Mouse (Mus musculus): ENCODE measurements around the gene Selenom. TPM values are rescaled to one million over a fixed set of nuclear protein-coding genes. Genes with fewer than 3 reads are reported as not detected.

Selenom gene
- polyA plus RNA-seq, 1 experiment: 13.8 TPM

DNA sequence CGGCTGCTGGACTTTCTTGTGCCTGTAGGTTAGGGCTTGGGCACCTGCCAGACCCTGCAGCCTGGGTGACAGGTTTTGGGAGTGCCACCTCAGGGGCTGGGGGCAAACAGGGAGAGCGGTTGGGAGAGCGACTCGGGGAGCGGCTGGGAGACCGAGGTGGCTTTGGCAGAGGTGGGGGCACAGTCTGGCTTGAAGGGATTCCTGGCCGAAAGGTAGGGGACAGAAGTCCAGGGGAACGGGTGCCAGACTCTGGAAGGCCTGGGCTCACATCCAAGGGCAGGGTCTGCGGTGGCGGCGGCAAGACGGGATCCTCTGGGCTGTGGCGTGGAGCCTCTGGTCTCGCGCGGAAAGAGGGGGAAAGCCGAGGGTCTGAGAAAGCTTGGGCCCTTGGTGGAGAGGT lies 12.4 kb upstream of the Selenom start:
- Histone ChIP-seq H3K27me3 (ENCODE audit: control insufficient read depth, insufficient read depth, low read length) (no peaks in the 10 kb centered on the region), H3K36me3 (ENCODE audit: control insufficient read depth, insufficient read depth, low read length) (no peaks in the 10 kb centered on the region), H3K4me1 (ENCODE audit: control insufficient read depth, insufficient read depth, low read length) (peaks cover 9% of the 10 kb centered on the region), H3K4me3 (ENCODE audit: control insufficient read depth, low read depth, low read length) (no peak overlapping the region), H3K27ac (ENCODE audit: control insufficient read depth, insufficient read depth, low read depth, low read length) (no peak overlapping the region)
- TF ChIP-seq CTCF (IDR thresholded peaks at IDR 0.05; ENCODE audit: control insufficient read depth, insufficient read depth, insufficient replicate concordance, low read depth, low read length) (no peak), POLR2A (IDR thresholded peaks at IDR 0.05; ENCODE audit: control insufficient read depth, low read depth, low read length) (no peak)

GRCm38 (mm10) chr11:3502459-3503072 lies 11.9 kb upstream of the Selenom start:
- Histone ChIP-seq H3K36me3 (ENCODE audit: control insufficient read depth, insufficient read depth, low read length) (no peaks in the 10 kb centered on the region), H3K4me3 (ENCODE audit: control insufficient read depth, low read depth, low read length) (no peak overlapping the region), H3K27me3 (ENCODE audit: control insufficient read depth, insufficient read depth, low read length) (no peaks in the 10 kb centered on the region), H3K4me1 (ENCODE audit: control insufficient read depth, insufficient read depth, low read length) (peaks cover 9% of the 10 kb centered on the region), H3K27ac (ENCODE audit: control insufficient read depth, insufficient read depth, low read depth, low read length) (no peak overlapping the region)
- TF ChIP-seq POLR2A (IDR thresholded peaks at IDR 0.05; ENCODE audit: control insufficient read depth, low read depth, low read length) (no peak), CTCF (IDR thresholded peaks at IDR 0.05; ENCODE audit: control insufficient read depth, insufficient read depth, insufficient replicate concordance, low read depth, low read length) (no peak)

DNA sequence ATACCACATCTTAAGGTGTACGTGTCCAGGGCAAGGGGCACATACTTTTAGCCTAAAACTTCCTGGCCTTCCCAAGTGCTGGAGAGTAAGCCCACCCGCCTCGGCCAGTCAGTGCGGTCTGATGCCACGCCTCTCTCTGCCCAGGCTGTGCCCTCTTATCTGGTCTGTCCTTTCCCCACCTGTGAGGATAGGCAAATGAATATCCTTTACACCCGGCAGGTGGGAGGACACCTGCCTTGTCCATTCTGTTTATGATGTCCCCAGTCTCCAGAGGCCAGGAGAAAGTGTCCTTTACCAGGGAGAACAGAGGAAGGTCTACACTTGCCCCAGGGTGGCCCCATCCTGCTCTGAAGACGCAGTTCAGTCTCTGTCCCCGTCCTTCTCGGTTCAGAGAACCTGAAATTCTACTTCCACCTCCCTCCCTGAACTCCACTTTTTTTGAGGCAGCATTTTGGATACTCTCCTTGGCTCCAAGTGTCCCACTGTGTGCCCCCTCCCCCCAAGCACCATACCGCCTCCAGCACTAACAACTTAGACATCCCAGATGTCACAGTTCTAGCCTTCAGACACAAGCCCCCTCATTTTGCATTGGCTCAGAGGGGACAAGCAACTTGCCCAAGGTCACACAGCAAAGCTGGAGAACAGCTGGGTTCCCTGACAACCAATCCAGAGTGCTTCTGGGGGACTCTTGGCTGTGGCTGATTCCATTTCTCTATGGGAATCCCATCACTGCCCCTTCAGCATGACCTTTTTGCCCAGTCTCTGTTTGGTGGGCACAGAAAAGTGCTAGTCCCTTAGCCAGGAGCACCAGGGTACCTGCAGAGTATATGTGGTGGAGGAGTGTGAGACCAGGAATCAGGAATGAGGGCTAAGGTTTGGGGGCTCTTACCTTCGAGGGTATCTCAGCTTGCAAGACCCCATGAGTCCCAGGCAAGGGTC lies 10.5 kb upstream of the Selenom start:
- TF ChIP-seq CTCF (IDR thresholded peaks at IDR 0.05; ENCODE audit: control insufficient read depth, insufficient read depth, insufficient replicate concordance, low read depth, low read length) (no peak), POLR2A (IDR thresholded peaks at IDR 0.05; ENCODE audit: control insufficient read depth, low read depth, low read length) (no peak)
- Histone ChIP-seq H3K27me3 (ENCODE audit: control insufficient read depth, insufficient read depth, low read length) (no peaks in the 10 kb centered on the region), H3K4me3 (ENCODE audit: control insufficient read depth, low read depth, low read length) (no peak overlapping the region), H3K27ac (ENCODE audit: control insufficient read depth, insufficient read depth, low read depth, low read length) (no peak overlapping the region), H3K4me1 (ENCODE audit: control insufficient read depth, insufficient read depth, low read length) (peaks cover 9% of the 10 kb centered on the region), H3K36me3 (ENCODE audit: control insufficient read depth, insufficient read depth, low read length) (no peaks in the 10 kb centered on the region)

- no peaks in the 10 kb centered on the region; the same call in 1 of the 2 replicates for H3K4me1 ChIP-seq (ENCODE audit: control insufficient read depth, insufficient read depth, low read length)
- no peaks in the 10 kb centered on the region for H3K36me3 ChIP-seq (ENCODE audit: control insufficient read depth, insufficient read depth, low read length)
- TF ChIP-seq POLR2A (IDR thresholded peaks at IDR 0.05; ENCODE audit: control insufficient read depth, low read depth, low read length): no peak
- TF ChIP-seq CTCF (IDR thresholded peaks at IDR 0.05; ENCODE audit: control insufficient read depth, insufficient read depth, insufficient replicate concordance, low read depth, low read length): no peak
- H3K27me3 ChIP-seq (ENCODE audit: control insufficient read depth, insufficient read depth, low read length): no peaks in the 10 kb centered on the region
- H3K27ac ChIP-seq (ENCODE audit: control insufficient read depth, insufficient read depth, low read depth, low read length): no peak overlapping the region
- no peak overlapping the region for H3K4me3 ChIP-seq (ENCODE audit: control insufficient read depth, low read depth, low read length)
These were observed 6.3 kb upstream of the Selenom start for GRCm38 (mm10) chr11:3508226-3508625.

DNA sequence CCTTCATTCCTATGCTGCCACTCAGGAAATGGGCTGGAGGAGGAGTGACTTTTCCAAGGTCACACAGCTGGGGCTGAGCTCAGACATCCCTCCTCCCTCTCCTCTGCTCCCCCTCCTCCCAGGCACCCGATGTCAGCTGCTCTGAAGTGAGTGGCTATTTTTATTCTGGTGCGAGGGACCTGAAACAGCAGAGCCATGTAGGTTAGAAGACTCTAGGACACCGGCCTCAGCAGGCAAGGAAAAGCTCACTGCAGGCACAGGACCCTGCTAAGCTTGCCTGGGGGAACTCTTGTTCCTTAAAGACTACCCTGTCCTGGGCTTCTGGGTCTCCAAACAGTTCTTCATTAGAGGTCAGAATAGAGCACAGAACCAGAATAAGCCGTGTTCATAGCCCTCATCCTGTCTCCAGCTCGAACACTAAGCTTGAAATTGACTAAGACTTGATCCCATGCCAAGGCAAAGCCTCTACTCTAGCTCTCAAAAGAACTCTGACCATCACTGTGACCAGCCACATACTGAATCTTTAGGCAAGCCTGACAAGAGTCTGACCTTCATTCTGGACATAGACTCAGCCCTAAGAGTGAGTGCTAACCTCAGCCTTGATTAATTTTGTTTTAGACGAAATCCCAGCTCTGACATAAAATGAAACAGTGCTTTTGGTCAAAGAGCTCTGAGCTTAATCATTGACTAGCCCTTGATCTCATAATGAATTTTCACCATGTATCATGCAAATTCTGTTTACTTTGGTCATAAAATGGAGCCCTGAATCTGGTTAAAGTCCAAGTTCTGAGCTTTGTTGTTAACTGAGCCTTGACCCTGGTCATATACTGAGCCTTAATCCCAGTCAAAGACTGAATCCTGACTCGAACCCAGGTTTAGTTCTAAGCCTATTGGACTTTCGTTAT lies 5.1 kb upstream of the Selenom start:
- no peak for TF ChIP-seq CTCF (IDR thresholded peaks at IDR 0.05; ENCODE audit: control insufficient read depth, insufficient read depth, insufficient replicate concordance, low read depth, low read length)
- TF ChIP-seq POLR2A (IDR thresholded peaks at IDR 0.05; ENCODE audit: control insufficient read depth, low read depth, low read length): no peak
- no peaks in the 10 kb centered on the region; the same call in 1 of the 2 replicates for H3K4me1 ChIP-seq (ENCODE audit: control insufficient read depth, insufficient read depth, low read length)
- no peaks in the 10 kb centered on the region for H3K27me3 ChIP-seq (ENCODE audit: control insufficient read depth, insufficient read depth, low read length)
- no peaks in the 10 kb centered on the region for H3K36me3 ChIP-seq (ENCODE audit: control insufficient read depth, insufficient read depth, low read length)
- H3K4me3 ChIP-seq (ENCODE audit: control insufficient read depth, low read depth, low read length): no peak overlapping the region
- H3K27ac ChIP-seq (ENCODE audit: control insufficient read depth, insufficient read depth, low read depth, low read length): no peak overlapping the region

GRCm38 (mm10) chr11:3510321-3510720 lies 4.2 kb upstream of the Selenom start:
- no peaks in the 10 kb centered on the region for H3K36me3 ChIP-seq (ENCODE audit: control insufficient read depth, insufficient read depth, low read length)
- no peaks in the 10 kb centered on the region for H3K27me3 ChIP-seq (ENCODE audit: control insufficient read depth, insufficient read depth, low read length)
- H3K27ac ChIP-seq (ENCODE audit: control insufficient read depth, insufficient read depth, low read depth, low read length): no peak overlapping the region
- TF ChIP-seq CTCF (IDR thresholded peaks at IDR 0.05; ENCODE audit: control insufficient read depth, insufficient read depth, insufficient replicate concordance, low read depth, low read length): no peak
- TF ChIP-seq POLR2A (IDR thresholded peaks at IDR 0.05; ENCODE audit: control insufficient read depth, low read depth, low read length): no peak
- peaks cover 3% of the 10 kb centered on the region for H3K4me1 ChIP-seq (ENCODE audit: control insufficient read depth, insufficient read depth, low read length)
- H3K4me3 ChIP-seq (ENCODE audit: control insufficient read depth, low read depth, low read length): no peak overlapping the region

All from testis, adult 2 months (tissue).